Mouse (Mus musculus) CH12.LX (cell line): ENCODE results near the gene Fam107b. TPM values are rescaled to one million over a fixed set of nuclear protein-coding genes. Genes with fewer than 3 reads are reported as not detected.

ENCODE experiments used
- DNase-seq: peaks from one replicate; pipeline ENCODE4 v3.0.0-alpha.2; 2013; ENCODE audit errors: extremely low read depth
- H3K27ac ChIP-seq: 2 replicates; pipeline ENCODE4 v1.5.1; 2012; ENCODE audit warnings: low read depth, mild to moderate bottlenecking, control low read depth, moderate library complexity; ENCODE audit not compliant: insufficient read depth
- H3K27me3 ChIP-seq: replicated peaks from 2 replicates; pipeline ENCODE3; 2012; ENCODE audit warnings: inconsistent platforms
- H3K36me3 ChIP-seq, 2 experiments: replicated peaks in 1 of 2; 2 replicates each; pipeline versions ENCODE3 to v1.6.1; 2012; ENCODE audit warnings: inconsistent platforms in 1 of 2, low read length in 1 of 2, mild to moderate bottlenecking in 1 of 2, mixed read lengths in 1 of 2, moderate library complexity in 1 of 2; ENCODE audit not compliant: control insufficient read depth in 1 of 2, insufficient read depth in 1 of 2
- H3K4me1 ChIP-seq, 2 experiments: 2 replicates each; pipeline ENCODE4 v1.6.1; 2012; ENCODE audit warnings: inconsistent platforms in 1 of 2, moderate library complexity in 1 of 2; ENCODE audit not compliant: insufficient read depth in 2 of 2, control insufficient read depth in 1 of 2
- H3K4me2 ChIP-seq: 2 replicates; pipeline ENCODE4 v1.6.1; 2012; ENCODE audit warnings: low read depth, mild to moderate bottlenecking, control low read depth; ENCODE audit not compliant: poor library complexity, insufficient read depth, severe bottlenecking
- H3K4me3 ChIP-seq, 3 experiments: fragments of 150-350 bp in 1 of 3; sonication (generic) in 1 of 3; replicated peaks in 1 of 3; 2 replicates each; pipeline versions ENCODE3 to v1.5.1; 2011 to 2012; ENCODE audit warnings: low read depth in 2 of 3, low read length in 2 of 3, mild to moderate bottlenecking in 2 of 3, moderate library complexity in 2 of 3, control low read depth in 1 of 3, improper control_type of control experiment in 1 of 3, inconsistent platforms in 1 of 3, mixed read lengths in 1 of 3; ENCODE audit not compliant: poor library complexity in 1 of 3
- H3K79me2 ChIP-seq: replicated peaks from 2 replicates; pipeline ENCODE4 v1.6.1; 2012; ENCODE audit warnings: mild to moderate bottlenecking, moderate library complexity; ENCODE audit not compliant: control insufficient read depth, poor library complexity, insufficient read depth, severe bottlenecking; ENCODE audit errors: extremely low read depth
- H3K9ac ChIP-seq: 2 replicates; pipeline ENCODE4 v1.6.1; 2012; ENCODE audit warnings: low read depth, mild to moderate bottlenecking, control low read depth, moderate library complexity; ENCODE audit not compliant: insufficient read depth
- H3K9me3 ChIP-seq: replicated peaks from 2 replicates; pipeline ENCODE3; 2012; ENCODE audit warnings: low read length, inconsistent platforms, mixed read lengths
- BHLHE40 ChIP-seq: IDR thresholded peaks from 2 replicates; pipeline ENCODE4 v1.6.1; 2011; ENCODE audit warnings: mild to moderate bottlenecking, low read depth, low read length, improper control_type of control experiment
- CHD1 ChIP-seq: IDR thresholded peaks from 2 replicates; pipeline ENCODE4 v1.6.1; 2012; ENCODE audit warnings: low read depth, low read length, improper control_type of control experiment, inconsistent platforms
- CHD2 ChIP-seq: IDR thresholded peaks from 2 replicates; pipeline ENCODE4 v1.6.1; 2011; ENCODE audit warnings: low read length, improper control_type of control experiment
- CTCF ChIP-seq, 2 experiments: IDR thresholded peaks in 1 of 2; conservative IDR thresholded peaks in 1 of 2; 2 replicates each; pipeline ENCODE4 v1.5.1; 2011 to 2012; ENCODE audit warnings: low read depth in 2 of 2, low read length in 2 of 2, improper control_type of control experiment in 1 of 2, inconsistent platforms in 1 of 2, mild to moderate bottlenecking in 1 of 2, moderate library complexity in 1 of 2
- E2F4 ChIP-seq: IDR thresholded peaks from 2 replicates; pipeline ENCODE4 v1.6.1; 2011; ENCODE audit warnings: low read depth, low read length, improper control_type of control experiment; ENCODE audit not compliant: insufficient replicate concordance
- ELF1 ChIP-seq: IDR thresholded peaks from 2 replicates; pipeline ENCODE4 v1.6.1; 2014; ENCODE audit warnings: low read depth, mild to moderate bottlenecking, inconsistent platforms, low read length, improper control_type of control experiment
- EP300 ChIP-seq: IDR thresholded peaks from 2 replicates; pipeline ENCODE4 v1.6.1; 2011; ENCODE audit warnings: low read length, improper control_type of control experiment
- ETS1 ChIP-seq: conservative IDR thresholded peaks from 2 replicates; pipeline ENCODE4 v1.6.1; 2012; ENCODE audit warnings: low read depth, mild to moderate bottlenecking, inconsistent platforms, low read length, improper control_type of control experiment, moderate library complexity
- GABPA ChIP-seq: IDR thresholded peaks from 2 replicates; pipeline ENCODE4 v1.6.1; 2012; ENCODE audit warnings: low read depth, low read length, improper control_type of control experiment, inconsistent platforms; ENCODE audit not compliant: insufficient replicate concordance
- HCFC1 ChIP-seq: IDR thresholded peaks from 2 replicates; pipeline ENCODE4 v1.6.1; 2012; ENCODE audit warnings: low read depth, mild to moderate bottlenecking, inconsistent platforms, low read length, improper control_type of control experiment
- IRF4 ChIP-seq: IDR thresholded peaks from 2 replicates; pipeline ENCODE4 v1.6.1; 2014; ENCODE audit warnings: low read depth, mild to moderate bottlenecking, inconsistent platforms, low read length, improper control_type of control experiment
- JUN ChIP-seq: IDR thresholded peaks from 2 replicates; pipeline ENCODE4 v1.6.1; 2011; ENCODE audit warnings: low read depth, mild to moderate bottlenecking, low read length, improper control_type of control experiment, moderate library complexity; ENCODE audit not compliant: insufficient read depth
- JUND ChIP-seq: conservative IDR thresholded peaks from 2 replicates; pipeline ENCODE4 v1.6.1; 2011; ENCODE audit warnings: low read depth, low read length, improper control_type of control experiment
- KAT2A ChIP-seq: IDR thresholded peaks from 2 replicates; pipeline ENCODE4 v1.6.1; 2012; ENCODE audit warnings: low read length, improper control_type of control experiment, inconsistent platforms; ENCODE audit not compliant: insufficient replicate concordance
- MAFK ChIP-seq: IDR thresholded peaks from 2 replicates; pipeline ENCODE4 v1.6.1; 2011; ENCODE audit warnings: low read length, improper control_type of control experiment; ENCODE audit not compliant: insufficient replicate concordance
- MAX ChIP-seq: IDR thresholded peaks from 2 replicates; pipeline ENCODE4 v1.6.1; 2011; ENCODE audit warnings: low read length, improper control_type of control experiment
- MAZ ChIP-seq: IDR thresholded peaks from 2 replicates; pipeline ENCODE4 v1.6.1; 2012; ENCODE audit warnings: low read depth, mild to moderate bottlenecking, inconsistent platforms, low read length, improper control_type of control experiment, moderate library complexity
- MEF2A ChIP-seq: IDR thresholded peaks from 2 replicates; pipeline ENCODE4 v1.6.1; 2014; ENCODE audit warnings: low read depth, mild to moderate bottlenecking, inconsistent platforms, low read length, improper control_type of control experiment, borderline replicate concordance
- MXI1 ChIP-seq: IDR thresholded peaks from 2 replicates; pipeline ENCODE4 v1.6.1; 2011; ENCODE audit warnings: mild to moderate bottlenecking, low read depth, low read length, improper control_type of control experiment
- MYC ChIP-seq: IDR thresholded peaks from 2 replicates; pipeline ENCODE4 v1.6.1; 2011; ENCODE audit warnings: low read depth, mild to moderate bottlenecking, improper control_type of control experiment, low read length
- NELFE ChIP-seq: IDR thresholded peaks from 2 replicates; pipeline ENCODE4 v1.6.1; 2011; ENCODE audit warnings: low read depth, low read length, improper control_type of control experiment
- NRF1 ChIP-seq: IDR thresholded peaks from 2 replicates; pipeline ENCODE4 v1.6.1; 2014; ENCODE audit warnings: low read depth, mild to moderate bottlenecking, inconsistent platforms, low read length, improper control_type of control experiment, moderate library complexity
- PAX5 ChIP-seq: IDR thresholded peaks from 2 replicates; pipeline ENCODE4 v1.6.1; 2012; ENCODE audit warnings: low read length, inconsistent platforms, mixed read lengths
- POLR2A ChIP-seq: IDR thresholded peaks from 2 replicates; pipeline ENCODE4 v1.6.1; 2011; ENCODE audit warnings: low read depth, mild to moderate bottlenecking, improper control_type of control experiment, low read length
- POLR2AphosphoS2 ChIP-seq: IDR thresholded peaks from 2 replicates; pipeline ENCODE4 v1.6.1; 2011; ENCODE audit warnings: low read depth, low read length, improper control_type of control experiment
- RAD21 ChIP-seq: IDR thresholded peaks from 2 replicates; pipeline ENCODE4 v1.6.1; 2011; ENCODE audit warnings: low read depth, mild to moderate bottlenecking, low read length, improper control_type of control experiment, moderate library complexity
- RCOR1 ChIP-seq: conservative IDR thresholded peaks from 2 replicates; pipeline ENCODE4 v1.6.1; 2012; ENCODE audit warnings: low read depth, mild to moderate bottlenecking, inconsistent platforms, low read length, improper control_type of control experiment
- SIN3A ChIP-seq: IDR thresholded peaks from 2 replicates; pipeline ENCODE4 v1.6.1; 2012; ENCODE audit warnings: low read length, improper control_type of control experiment, inconsistent platforms
- SMC3 ChIP-seq: IDR thresholded peaks from 2 replicates; pipeline ENCODE4 v1.6.1; 2011; ENCODE audit warnings: low read depth, low read length, improper control_type of control experiment
- TBP ChIP-seq: conservative IDR thresholded peaks from 2 replicates; pipeline ENCODE4 v1.6.1; 2011; ENCODE audit warnings: low read depth, low read length, improper control_type of control experiment
- TCF12 ChIP-seq: IDR thresholded peaks from 2 replicates; pipeline ENCODE4 v1.6.1; 2014; ENCODE audit warnings: low read depth, mild to moderate bottlenecking, inconsistent platforms, low read length, improper control_type of control experiment
- UBTF ChIP-seq: IDR thresholded peaks from 2 replicates; pipeline ENCODE4 v1.6.1; 2012; ENCODE audit warnings: low read depth, mild to moderate bottlenecking, inconsistent platforms, low read length, improper control_type of control experiment, moderate library complexity
- USF1 ChIP-seq: IDR thresholded peaks from 2 replicates; pipeline ENCODE4 v1.6.1; 2014; ENCODE audit warnings: low read depth, mild to moderate bottlenecking, inconsistent platforms, low read length, improper control_type of control experiment
- USF2 ChIP-seq: conservative IDR thresholded peaks from 2 replicates; pipeline ENCODE4 v1.6.1; 2011; ENCODE audit warnings: low read depth, low read length, improper control_type of control experiment
- ZC3H11A ChIP-seq: IDR thresholded peaks from 2 replicates; pipeline ENCODE4 v1.6.1; 2012; ENCODE audit warnings: low read depth, mild to moderate bottlenecking, inconsistent platforms, low read length, improper control_type of control experiment
- ZKSCAN1 ChIP-seq: IDR thresholded peaks from 2 replicates; pipeline ENCODE4 v1.6.1; 2012; ENCODE audit warnings: low read depth, inconsistent platforms, low read length, improper control_type of control experiment, borderline replicate concordance
- ZMIZ1 ChIP-seq: IDR thresholded peaks from 2 replicates; pipeline ENCODE4 v1.6.1; 2012; ENCODE audit warnings: low read depth, mild to moderate bottlenecking, inconsistent platforms, low read length, improper control_type of control experiment
- ZNF384 ChIP-seq: IDR thresholded peaks from 2 replicates; pipeline ENCODE4 v1.6.1; 2012; ENCODE audit warnings: low read depth, low read length, improper control_type of control experiment, inconsistent platforms
- dilution Hi-C: fragments of 300-500 bp; cut with MboI; formaldehyde crosslinking; loops from 2 replicates; pipeline ENCODE4 v1.14.3; 2020; ENCODE audit warnings: low sequenced_read_pairs; ENCODE audit not compliant: extremely low pct_unique_long_range_greater_than_20kb, extremely low pct_ligation_motif_present
- in situ Hi-C: fragments of 300-500 bp; cut with MboI; formaldehyde crosslinking; loops from 3 replicates; pipeline ENCODE4 v1.14.3; 2019; ENCODE audit warnings: low sequenced_read_pairs, low pct_ligation_motif_present, low pct_unique_long_range_greater_than_20kb, mixed read lengths
- polyA plus RNA-seq: library from polyadenylated mRNA; unstranded; fragments of >175 nt; gene quantifications from 2 replicates; pipeline ENCODE4 v1.2.1, GENCODE M21; 2012; ENCODE audit warnings: low read depth; ENCODE audit not compliant: insufficient read length
- total RNA-seq, 2 experiments: library from RNA; depleted of rRNA; stranded (reverse); fragments of 300-350 nt in 1 of 2; fragments of >200 nt in 1 of 2; gene quantifications; 2 replicates each; pipeline ENCODE4 v1.2.3; 2012 to 2014

Fam107b gene
- total and polyA plus RNA-seq, 3 experiments, result 42.6 to 113 (median 71.7) TPM

DNA sequence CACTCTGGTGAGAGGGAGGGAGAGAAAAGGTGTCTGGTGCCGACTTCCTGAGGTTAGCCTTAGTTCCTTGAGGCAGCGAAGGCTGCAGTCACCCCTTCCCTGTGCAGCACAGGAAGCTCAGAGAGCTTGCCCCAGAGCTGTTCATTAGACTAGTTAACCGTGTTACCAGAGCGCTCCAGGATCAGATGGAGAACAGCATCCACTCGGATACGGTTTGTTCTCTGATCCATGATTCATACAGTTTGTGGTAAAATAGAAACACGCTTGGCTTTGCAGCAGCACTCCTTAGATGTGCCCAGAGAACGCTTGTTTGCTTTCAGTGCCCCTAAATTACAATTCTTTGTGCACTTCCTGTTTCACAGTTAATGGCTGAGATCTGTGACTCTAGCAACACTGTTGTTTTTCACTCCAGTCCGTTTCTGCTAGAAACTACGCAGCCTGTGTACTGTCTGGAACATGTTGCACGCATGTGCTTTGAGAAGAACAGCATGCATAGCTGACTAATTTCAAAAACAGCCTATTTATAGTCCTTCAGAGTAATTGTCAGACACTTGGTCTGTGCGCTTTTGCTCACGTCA lies 156.3 kb downstream of the Fam107b start:
- H3K9me3 ChIP-seq, result no peaks in the 10 kb centered on the region
- peak; percentile 86 for DNase-seq
- H3K4me2 ChIP-seq, result peak overlapping the region; percentile 85
- peaks cover 2 to 24% of the 10 kb centered on the region in 2 experiments for H3K36me3 ChIP-seq
- H3K9ac ChIP-seq, result peak overlapping the region; percentile 59
- no peaks in the 10 kb centered on the region for H3K27me3 ChIP-seq
- TF ChIP-seq USF2, result no peak
- peak; percentile 88; the same call in 1 of the 2 replicates for TF ChIP-seq SIN3A
- no peak; the same call in 1 of the 2 replicates for TF ChIP-seq RAD21
- TF ChIP-seq IRF4, result peak; percentile 92
- TF ChIP-seq ZMIZ1, result 0 out of 2 replicates have a peak, but pooled peaks have one; percentile 32
- 0 out of 2 replicates have a peak, but pooled peaks have one; percentile 13 for TF ChIP-seq MAZ
- peak; percentile 93 for TF ChIP-seq MXI1
- TF ChIP-seq UBTF, result no peak
- TF ChIP-seq NRF1, result peak; percentile 68
- TF ChIP-seq BHLHE40, result peak; percentile 94
- peak; percentile 98 for TF ChIP-seq MEF2A
- TF ChIP-seq ETS1, result peak; percentile 90
- TF ChIP-seq ZNF384, result no peak
- TF ChIP-seq TBP, result 0 out of 2 replicates have a peak, but pooled peaks have one; percentile 55
- peak; percentile 47 for TF ChIP-seq POLR2A
- TF ChIP-seq MYC, result peak; percentile 99
- peak; percentile 93 for TF ChIP-seq JUND
- TF ChIP-seq EP300, result peak; percentile 80
- TF ChIP-seq CTCF (conservative IDR thresholded peaks at IDR 0.05 in 1 of 2, IDR thresholded peaks at IDR 0.05 in 1 of 2; ENCODE audit: low read depth in 2 of 2, low read length in 2 of 2), result no peak
- no peak for TF ChIP-seq CHD2
- TF ChIP-seq GABPA, result no peak
- 0 out of 2 replicates have a peak, but pooled peaks have one; percentile 43 for TF ChIP-seq RCOR1
- TF ChIP-seq ELF1, result peak; percentile 80
- TF ChIP-seq POLR2AphosphoS2, result no peak
- TF ChIP-seq E2F4, result no peak
- peak; percentile 97 for TF ChIP-seq MAX
- TF ChIP-seq TCF12, result no peak
- no peak for TF ChIP-seq KAT2A
- TF ChIP-seq CHD1, result no peak; the same call in 1 of the 2 replicates
- TF ChIP-seq HCFC1, result peak; percentile 6; the same call in 1 of the 2 replicates
- no peak for TF ChIP-seq USF1
- TF ChIP-seq SMC3, result no peak
- TF ChIP-seq NELFE, result peak; percentile 4; the same call in 1 of the 2 replicates
- peak; percentile 34; the same call in 1 of the 2 replicates for TF ChIP-seq MAFK
- no peak for TF ChIP-seq PAX5
- peak; percentile 80 for TF ChIP-seq JUN
- no peak for TF ChIP-seq ZKSCAN1
- no peak for TF ChIP-seq ZC3H11A
- H3K4me3 ChIP-seq, result peak overlapping the region; percentile 12 to 40 (median 31)
- peak overlapping the region; percentile 97 for H3K27ac ChIP-seq
- H3K4me1 ChIP-seq, result peaks cover 37 to 97% of the 10 kb centered on the region in 2 experiments
- in situ Hi-C loops, result no loop called here
- peaks cover 70% of the 10 kb centered on the region for H3K79me2 ChIP-seq
- dilution Hi-C loops, result no loop called here
